Comparison of ENCODE assay signal across 8 mouse cellular contexts in genomic region chr5:60608943-60609614, GRCm38 (mm10).
DNase-seq lines count a peak whose midpoint lies in the region; ATAC-seq lines count a peak whose summit lies in the region.

No protein-coding gene starts in this region.

- 0 out of 2 replicates have a peak overlapping the region, but pooled peaks have one; percentile 29 for H3K4me2 ChIP-seq in hindbrain, embryonic 15.5 days
- H3K4me2 ChIP-seq in hindbrain, embryonic 12.5 days (replicated peaks) = no peak overlapping the region
- H3K4me2 ChIP-seq in forebrain, embryonic 15.5 days (replicated peaks) = no peak overlapping the region

- no peaks in the 10 kb centered on the region for H3K27me3 ChIP-seq in hindbrain, embryonic 15.5 days
- H3K27me3 ChIP-seq in hindbrain, embryonic 12.5 days = no peaks in the 10 kb centered on the region
- H3K27me3 ChIP-seq in forebrain, embryonic 15.5 days = no peaks in the 10 kb centered on the region

- DNase-seq in NIH3T3 (ENCODE audit: low read depth) = peak; percentile 2
- peak; percentile 75 to 82 for DNase-seq in left cerebral cortex, postnatal 25 days (ENCODE audit: low spot score in 2 of 2)
- no peak for DNase-seq in spleen, postnatal 4 days (ENCODE audit: low spot score in 2 of 2)
- DNase-seq in ovary, postnatal 10 days (ENCODE audit: low spot score) = no peak

- intact Hi-C loops in left cerebral cortex, postnatal 25 days (cut with DNase I) = no loop called here

- ATAC-seq in hindbrain, embryonic 15.5 days (ENCODE audit: low FRiP score, low read depth) = no peak
- no peak for ATAC-seq in hindbrain, embryonic 12.5 days (ENCODE audit: low FRiP score)
- peak; percentile 86 for ATAC-seq in forebrain, embryonic 15.5 days (replicated peaks)
- ATAC-seq in activated CD4-positive, CD25-positive, alpha-beta regulatory T cell, adult 4 months = no peak

- peak overlapping the region; percentile 45; the same call in 1 of the 2 replicates for H3K27ac ChIP-seq in hindbrain, embryonic 15.5 days (replicated peaks)
- no peak overlapping the region for H3K27ac ChIP-seq in hindbrain, embryonic 12.5 days
- H3K27ac ChIP-seq in forebrain, embryonic 15.5 days (replicated peaks) = peak overlapping the region; percentile 82

- H3K36me3 ChIP-seq in hindbrain, embryonic 15.5 days = no peaks in the 10 kb centered on the region
- H3K36me3 ChIP-seq in hindbrain, embryonic 12.5 days = no peaks in the 10 kb centered on the region
- H3K36me3 ChIP-seq in forebrain, embryonic 15.5 days = no peaks in the 10 kb centered on the region

- H3K9ac ChIP-seq in hindbrain, embryonic 15.5 days = no peak overlapping the region
- no peak overlapping the region for H3K9ac ChIP-seq in hindbrain, embryonic 12.5 days
- H3K9ac ChIP-seq in forebrain, embryonic 15.5 days (replicated peaks) = no peak overlapping the region

- no peaks in the 10 kb centered on the region for H3K9me3 ChIP-seq in hindbrain, embryonic 15.5 days
- no peaks in the 10 kb centered on the region for H3K9me3 ChIP-seq in hindbrain, embryonic 12.5 days (replicated peaks)
- H3K9me3 ChIP-seq in forebrain, embryonic 15.5 days = no peaks in the 10 kb centered on the region

- WGBS in hindbrain, embryonic 15.5 days = 27% methylated on average over 4 of the region's 4 CpGs
- WGBS in hindbrain, embryonic 12.5 days = 41% methylated on average over 4 of the region's 4 CpGs
- 16% methylated on average over 4 of the region's 4 CpGs for WGBS in forebrain, embryonic 15.5 days

- no peaks in the 10 kb centered on the region for H3K4me1 ChIP-seq in hindbrain, embryonic 15.5 days (replicated peaks)
- no peaks in the 10 kb centered on the region for H3K4me1 ChIP-seq in hindbrain, embryonic 12.5 days
- H3K4me1 ChIP-seq in forebrain, embryonic 15.5 days = no peaks in the 10 kb centered on the region

- H3K4me3 ChIP-seq in hindbrain, embryonic 15.5 days = no peak overlapping the region
- no peak overlapping the region for H3K4me3 ChIP-seq in hindbrain, embryonic 12.5 days
- H3K4me3 ChIP-seq in forebrain, embryonic 15.5 days = no peak overlapping the region

Comparison
In these comparisons a context has a peak if more than half of its experiments do, and no peak if none do; other contexts are left out.
1. DNase-seq: peak in NIH3T3 (single experiment) and left cerebral cortex, postnatal 25 days (2 of 2); none in spleen, postnatal 4 days (0 of 2) and ovary, postnatal 10 days (single experiment).